Mouse (Mus musculus) midbrain, embryonic 14.5 days (tissue): ENCODE measurements around the gene Rln1. TPM values are rescaled to one million over a fixed set of nuclear protein-coding genes. Genes with fewer than 3 reads are reported as not detected.
A peak's percentile ranks its signal among the peaks of the same experiment; 100 is the strongest.

Source experiments
- ATAC-seq: fragments of 200-750 bp; cut with Nextera tagmentation; 2 replicates; pipeline ENCODE4 v1.8.0; 2017; ENCODE audit warnings: moderate number of reproducible peaks, moderate library complexity; ENCODE audit not compliant: low FRiP score, low TSS enrichment
- DNase-seq: peaks from one replicate; pipeline ENCODE4 v3.0.0-alpha.2; 2015
- H3K27ac ChIP-seq: fragments of 300-500 bp; sonication (generic); replicated peaks from 2 replicates; pipeline ENCODE4 v1.5.1; 2014; ENCODE audit warnings: mild to moderate bottlenecking, low read depth, low read length, moderate library complexity
- H3K27me3 ChIP-seq: fragments of 300-500 bp; sonication (generic); 2 replicates; pipeline ENCODE4 v1.6.1; 2014; ENCODE audit warnings: low read length, control low read depth, mixed read lengths; ENCODE audit not compliant: control insufficient read depth, insufficient read depth
- H3K36me3 ChIP-seq: fragments of 300-500 bp; sonication (generic); 2 replicates; pipeline ENCODE4 v1.6.1; 2014; ENCODE audit warnings: low read length, control low read depth; ENCODE audit not compliant: control insufficient read depth, insufficient read depth
- H3K4me1 ChIP-seq: fragments of 300-500 bp; sonication (generic); 2 replicates; pipeline ENCODE4 v1.6.1; 2014; ENCODE audit warnings: mild to moderate bottlenecking, antibody characterized with exemption, low read length, control low read depth; ENCODE audit not compliant: control insufficient read depth, insufficient read depth
- H3K4me2 ChIP-seq: fragments of 300-500 bp; sonication (generic); 2 replicates; pipeline ENCODE4 v1.6.1; 2014; ENCODE audit warnings: mild to moderate bottlenecking, low read length, moderate library complexity
- H3K4me3 ChIP-seq: fragments of 300-500 bp; sonication (generic); replicated peaks from 2 replicates; pipeline ENCODE4 v1.5.1; 2014; ENCODE audit warnings: low read depth, low read length
- H3K9ac ChIP-seq: fragments of 300-500 bp; sonication (generic); replicated peaks from 2 replicates; pipeline ENCODE4 v1.6.1; 2014; ENCODE audit warnings: mild to moderate bottlenecking, low read length, moderate library complexity
- H3K9me3 ChIP-seq: fragments of 300-500 bp; sonication (generic); 2 replicates; pipeline ENCODE4 v1.6.1; 2016; ENCODE audit warnings: low read length, control low read depth, mixed read lengths; ENCODE audit not compliant: control insufficient read depth
- WGBS: fragments of 180-500 bp; shearing (Covaris S2); extraction: QIAGEN DNeasy Blood & Tissue Kit; methylation state at CpG from one replicate; pipeline ENCODE4 v1.1.7; 2014; 5-methylcytosine and 5-hydroxymethylcytosine counted together
- polyA plus RNA-seq: library from polyadenylated mRNA; unstranded; fragments of >200 nt; fragmentation: Nextera tagmentation; extraction: Ambion mirVana; gene quantifications from 2 replicates; pipeline ENCODE4 v1.2.1, GENCODE M21; 2014

Gene Rln1
- polyA plus RNA-seq, 1 experiment from 2014 or later: 2.7 TPM

GRCm38 (mm10) chr19:29371284-29372081, 37.0 kb upstream of the Rln1 start:
- peaks cover 5% of the 10 kb centered on the region for H3K4me1 ChIP-seq
- no peak overlapping the region for H3K4me3 ChIP-seq
- H3K9me3 ChIP-seq: no peaks in the 10 kb centered on the region
- no peak overlapping the region for H3K4me2 ChIP-seq
- no peak overlapping the region for H3K9ac ChIP-seq
- ATAC-seq: no peak
- H3K27me3 ChIP-seq: no peaks in the 10 kb centered on the region
- H3K36me3 ChIP-seq: no peaks in the 10 kb centered on the region
- 86% methylated on average over 18 of the region's 18 CpGs for WGBS
- H3K27ac ChIP-seq: no peak overlapping the region
- no peak for DNase-seq

GRCm38 (mm10) chr19:29370545-29371283, 36.2 kb upstream of the Rln1 start:
- DNase-seq: no peak
- Histone ChIP-seq H3K4me1 (peaks cover 5% of the 10 kb centered on the region), H3K9me3 (no peaks in the 10 kb centered on the region), H3K27ac (no peak overlapping the region), H3K4me2 (no peak overlapping the region), H3K36me3 (no peaks in the 10 kb centered on the region), H3K27me3 (no peaks in the 10 kb centered on the region), H3K4me3 (no peak overlapping the region), H3K9ac (no peak overlapping the region)
- WGBS: 90% methylated on average over 7 of the region's 7 CpGs
- ATAC-seq: no peak

DNA sequence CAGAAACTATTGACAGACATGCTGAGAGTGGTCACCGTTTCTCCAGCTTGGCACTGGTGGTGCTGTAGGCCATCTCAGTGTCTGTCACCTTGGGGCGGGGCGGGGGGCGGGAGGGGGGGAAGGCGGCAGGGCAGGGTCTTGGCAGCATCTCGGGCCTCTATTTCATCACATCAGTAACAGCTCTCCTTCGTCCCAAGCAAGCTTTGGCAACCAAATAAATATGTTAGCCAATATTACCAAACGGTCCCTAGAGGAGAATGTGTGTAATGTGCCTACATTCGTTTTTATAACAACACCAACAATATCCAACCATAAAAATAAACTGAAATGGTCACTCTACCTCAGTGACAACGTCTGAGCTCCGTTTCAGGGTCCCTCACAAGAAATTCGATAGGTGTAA, 35.6 kb upstream of the Rln1 start:
- H3K4me1 ChIP-seq: peaks cover 5% of the 10 kb centered on the region
- H3K4me2 ChIP-seq: no peak overlapping the region
- H3K27me3 ChIP-seq: no peaks in the 10 kb centered on the region
- no peak overlapping the region for H3K4me3 ChIP-seq
- no peaks in the 10 kb centered on the region for H3K9me3 ChIP-seq
- 79% methylated on average over 12 of the region's 12 CpGs for WGBS
- DNase-seq (no peak), ATAC-seq (no peak)
- H3K27ac ChIP-seq: no peak overlapping the region
- H3K36me3 ChIP-seq: no peaks in the 10 kb centered on the region
- no peak overlapping the region for H3K9ac ChIP-seq

- Histone ChIP-seq H3K9me3 (no peaks in the 10 kb centered on the region), H3K4me3 (no peak overlapping the region), H3K36me3 (no peaks in the 10 kb centered on the region), H3K9ac (no peak overlapping the region), H3K27ac (no peak overlapping the region), H3K4me2 (no peak overlapping the region), H3K4me1 (peaks cover 5% of the 10 kb centered on the region), H3K27me3 (no peaks in the 10 kb centered on the region)
- ATAC-seq (no peak), DNase-seq (no peak)
- 88% methylated on average over 3 of the region's 3 CpGs for WGBS
Observed at GRCm38 (mm10) chr19:29368671-29369309, 34.3 kb upstream of the Rln1 start.

DNA sequence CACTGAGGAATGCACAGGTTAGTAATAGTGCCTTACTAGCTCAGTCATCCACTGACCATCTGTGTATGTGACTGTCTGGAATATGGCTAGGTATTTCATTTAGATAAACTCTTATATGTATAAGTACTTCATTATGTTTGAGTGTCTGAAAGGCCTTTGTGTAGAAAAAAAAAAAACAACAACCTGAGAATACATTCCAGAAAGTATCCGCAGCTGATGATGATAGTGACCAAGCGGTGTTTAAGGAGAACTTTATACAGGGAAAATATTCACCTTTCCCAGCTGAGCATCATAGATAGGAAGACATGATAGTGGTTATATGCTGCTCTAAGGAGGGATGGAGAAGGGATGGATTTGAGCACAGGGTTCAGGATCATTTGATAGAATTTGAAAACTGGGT, 33.6 kb upstream of the Rln1 start:
- H3K4me1 ChIP-seq: peaks cover 5% of the 10 kb centered on the region
- DNase-seq: no peak
- ATAC-seq: no peak
- no peak overlapping the region for H3K9ac ChIP-seq
- H3K4me2 ChIP-seq: no peak overlapping the region
- H3K27me3 ChIP-seq: no peaks in the 10 kb centered on the region
- no peaks in the 10 kb centered on the region for H3K36me3 ChIP-seq
- 93% methylated on average over 2 of the region's 2 CpGs for WGBS
- H3K27ac ChIP-seq: no peak overlapping the region
- H3K4me3 ChIP-seq: no peak overlapping the region
- no peaks in the 10 kb centered on the region for H3K9me3 ChIP-seq

GRCm38 (mm10) chr19:29366969-29367622, 32.6 kb upstream of the Rln1 start, which contains the start of the genes Plgrkt and Cd274:
Gene Plgrkt, minus strand, starts transcription at chr19:29367390.
Gene Cd274, plus strand, starts transcription at chr19:29367455.
- Histone ChIP-seq H3K4me2 (peak within 1 kb of the TSS; percentile 76), H3K27me3 (no peaks in the 10 kb centered on the region), H3K9me3 (no peaks in the 10 kb centered on the region), H3K4me3 (peak within 1 kb of the TSS; percentile 39), H3K4me1 (peaks cover 11% of the 10 kb centered on the region), H3K9ac (peak within 1 kb of the TSS; percentile 37; the same call in 1 of the 2 replicates), H3K36me3 (no peaks in the 10 kb centered on the region), H3K27ac (no peak within 1 kb of the TSS)
- 6% methylated on average over 26 of the region's 26 CpGs for WGBS
- DNase-seq (peak; percentile 69), ATAC-seq (no peak)

DNA sequence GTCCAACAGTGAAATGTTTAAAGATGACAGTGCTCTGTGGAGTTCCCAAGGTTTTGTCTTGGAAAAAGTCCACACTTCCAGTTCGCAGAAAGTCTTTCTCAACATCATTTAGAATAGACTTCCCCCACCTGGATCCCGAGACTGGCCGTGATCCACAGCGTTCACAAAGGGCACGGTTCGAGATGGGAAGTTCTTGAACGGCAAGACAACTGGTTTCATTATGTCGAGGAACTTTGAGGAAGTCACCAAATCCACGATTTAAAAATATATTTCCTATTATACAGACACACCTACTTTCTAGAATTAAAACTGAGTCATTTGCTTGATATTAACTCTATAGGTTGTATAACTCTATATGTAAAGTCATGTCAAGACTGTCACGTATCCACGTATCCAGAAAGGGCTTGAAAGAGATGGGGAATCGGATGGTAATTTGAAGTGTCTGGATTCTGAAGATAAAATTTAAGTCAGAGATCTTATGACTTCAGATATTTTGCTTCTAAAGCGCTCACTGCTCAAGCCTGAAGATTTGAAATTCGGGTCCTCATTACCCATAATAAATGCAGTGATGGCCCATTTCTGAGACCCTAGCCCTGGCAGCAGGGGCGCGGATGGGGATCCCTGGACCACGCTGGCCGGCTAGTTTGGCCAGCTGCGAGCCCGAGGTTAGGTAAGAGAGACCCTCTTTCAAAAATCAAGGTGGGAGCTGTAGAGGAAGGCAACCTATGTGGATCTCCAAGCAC, 31.9 kb upstream of the Rln1 start:
- Histone ChIP-seq H3K4me3 (peak overlapping the region; percentile 39), H3K4me2 (peak overlapping the region; percentile 76), H3K27ac (no peak overlapping the region), H3K9me3 (no peaks in the 10 kb centered on the region), H3K27me3 (no peaks in the 10 kb centered on the region), H3K9ac (no peak overlapping the region; the same call in 1 of the 2 replicates), H3K4me1 (peaks cover 12% of the 10 kb centered on the region), H3K36me3 (no peaks in the 10 kb centered on the region)
- no peak for DNase-seq
- no peak for ATAC-seq
- WGBS: 61% methylated on average over 20 of the region's 20 CpGs

- WGBS: 22% methylated on average over 3 of the region's 3 CpGs
Observed at GRCm38 (mm10) chr19:29365105-29365504, 30.6 kb upstream of the Rln1 start.

More at GRCm38 (mm10) chr19:29365105-29365504, 30.6 kb upstream of the Rln1 start:
- no peak for DNase-seq
- Histone ChIP-seq H3K4me1 (peaks cover 22% of the 10 kb centered on the region), H3K36me3 (no peaks in the 10 kb centered on the region), H3K9me3 (no peaks in the 10 kb centered on the region), H3K9ac (no peak overlapping the region), H3K4me3 (no peak overlapping the region), H3K4me2 (no peak overlapping the region), H3K27me3 (no peaks in the 10 kb centered on the region), H3K27ac (no peak overlapping the region)
- no peak for ATAC-seq
